Mouse (Mus musculus): ENCODE data around the gene Uqcr10. TPM values are rescaled to one million over a fixed set of nuclear protein-coding genes. Genes with fewer than 3 reads are reported as not detected.

Gene Uqcr10
- polyA plus RNA-seq, 1 experiment = 2,120 TPM

- 36% methylated on average over 5 of the region's 5 CpGs for WGBS
- DNase-seq = no peak
- TF ChIP-seq POLR2A (IDR thresholded peaks at IDR 0.05; ENCODE audit: low read depth, low read length) = no peak
- TF ChIP-seq CTCF (conservative IDR thresholded peaks at IDR 0.05; ENCODE audit: insufficient read depth, insufficient read length, low read depth, low read length) = no peak
Observed at GRCm38 (mm10) chr11:4740785-4741184, 36.6 kb upstream of the Uqcr10 start.

GRCm38 (mm10) chr11:4738719-4739118 lies 34.6 kb upstream of the Uqcr10 start:
- Histone ChIP-seq H3K27me3 (replicated peaks; ENCODE audit: control insufficient read depth, insufficient read depth, low read length) (no peaks in the 10 kb centered on the region), H3K4me3 (ENCODE audit: insufficient read depth, low read depth, low read length) (no peak overlapping the region), H3K36me3 (ENCODE audit: control insufficient read depth, insufficient read depth, low read length) (no peaks in the 10 kb centered on the region), H3K4me1 (ENCODE audit: control insufficient read depth, insufficient read depth, low read length) (no peaks in the 10 kb centered on the region), H3K27ac (ENCODE audit: insufficient read depth, low read depth, low read length) (no peak overlapping the region)
- DNase-seq = no peak
- WGBS = 94% methylated on average over 16 of the region's 16 CpGs
- no peak for TF ChIP-seq CTCF (conservative IDR thresholded peaks at IDR 0.05; ENCODE audit: insufficient read depth, insufficient read length, low read depth, low read length)
- no peak for TF ChIP-seq POLR2A (IDR thresholded peaks at IDR 0.05; ENCODE audit: low read depth, low read length)

More at GRCm38 (mm10) chr11:4740785-4741184, 36.6 kb upstream of the Uqcr10 start:
- Histone ChIP-seq H3K4me1 (ENCODE audit: control insufficient read depth, insufficient read depth, low read length) (no peaks in the 10 kb centered on the region), H3K27me3 (replicated peaks; ENCODE audit: control insufficient read depth, insufficient read depth, low read length) (0 out of 2 replicates have a peak, but pooled peaks cover under 1% of the 10 kb centered on the region), H3K27ac (ENCODE audit: insufficient read depth, low read depth, low read length) (no peak overlapping the region), H3K4me3 (ENCODE audit: insufficient read depth, low read depth, low read length) (no peak overlapping the region), H3K36me3 (ENCODE audit: control insufficient read depth, insufficient read depth, low read length) (no peaks in the 10 kb centered on the region)

- WGBS = 87% methylated on average over 10 of the region's 10 CpGs
- no peak for TF ChIP-seq CTCF (conservative IDR thresholded peaks at IDR 0.05; ENCODE audit: insufficient read depth, insufficient read length, low read depth, low read length)
- TF ChIP-seq POLR2A (IDR thresholded peaks at IDR 0.05; ENCODE audit: low read depth, low read length) = no peak
- Histone ChIP-seq H3K4me1 (ENCODE audit: control insufficient read depth, insufficient read depth, low read length) (no peaks in the 10 kb centered on the region), H3K4me3 (ENCODE audit: insufficient read depth, low read depth, low read length) (no peak overlapping the region), H3K27ac (ENCODE audit: insufficient read depth, low read depth, low read length) (no peak overlapping the region), H3K27me3 (replicated peaks; ENCODE audit: control insufficient read depth, insufficient read depth, low read length) (no peaks in the 10 kb centered on the region), H3K36me3 (ENCODE audit: control insufficient read depth, insufficient read depth, low read length) (no peaks in the 10 kb centered on the region)
- DNase-seq = no peak
Observed at GRCm38 (mm10) chr11:4737682-4738081, 33.5 kb upstream of the Uqcr10 start.

GRCm38 (mm10) chr11:4736355-4736754 lies 32.2 kb upstream of the Uqcr10 start:
- no peak for TF ChIP-seq POLR2A (IDR thresholded peaks at IDR 0.05; ENCODE audit: low read depth, low read length)
- no peak for TF ChIP-seq CTCF (conservative IDR thresholded peaks at IDR 0.05; ENCODE audit: insufficient read depth, insufficient read length, low read depth, low read length)
- Histone ChIP-seq H3K4me3 (ENCODE audit: insufficient read depth, low read depth, low read length) (no peak overlapping the region), H3K27me3 (replicated peaks; ENCODE audit: control insufficient read depth, insufficient read depth, low read length) (no peaks in the 10 kb centered on the region), H3K36me3 (ENCODE audit: control insufficient read depth, insufficient read depth, low read length) (no peaks in the 10 kb centered on the region), H3K4me1 (ENCODE audit: control insufficient read depth, insufficient read depth, low read length) (no peaks in the 10 kb centered on the region), H3K27ac (ENCODE audit: insufficient read depth, low read depth, low read length) (no peak overlapping the region)
- 66% methylated on average over 6 of the region's 6 CpGs for WGBS
- DNase-seq = no peak

DNA sequence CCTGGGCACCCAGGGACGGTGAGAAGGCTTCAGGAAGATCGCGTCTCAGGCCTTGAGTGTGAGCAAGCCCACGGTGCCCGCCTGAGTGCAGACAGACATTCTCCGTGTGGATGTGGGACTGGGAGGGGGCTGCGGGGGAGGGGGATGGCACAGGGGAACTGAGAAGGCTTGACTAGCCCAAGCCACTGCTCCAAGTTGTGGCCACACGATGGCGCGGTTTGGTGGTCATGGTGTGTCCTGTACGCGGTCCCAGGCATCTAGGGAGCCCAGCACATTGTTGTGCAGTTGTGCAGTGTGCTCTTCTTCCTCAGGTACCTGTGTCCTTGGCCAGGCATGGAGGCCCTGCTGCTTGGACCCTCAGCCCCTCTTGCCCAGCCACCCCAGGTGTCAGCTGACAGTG lies 30.0 kb upstream of the Uqcr10 start:
- DNase-seq = no peak
- Histone ChIP-seq H3K4me3 (ENCODE audit: insufficient read depth, low read depth, low read length) (no peak overlapping the region), H3K4me1 (ENCODE audit: control insufficient read depth, insufficient read depth, low read length) (no peaks in the 10 kb centered on the region), H3K27ac (ENCODE audit: insufficient read depth, low read depth, low read length) (no peak overlapping the region), H3K36me3 (ENCODE audit: control insufficient read depth, insufficient read depth, low read length) (no peaks in the 10 kb centered on the region), H3K27me3 (replicated peaks; ENCODE audit: control insufficient read depth, insufficient read depth, low read length) (no peaks in the 10 kb centered on the region)
- TF ChIP-seq CTCF (conservative IDR thresholded peaks at IDR 0.05; ENCODE audit: insufficient read depth, insufficient read length, low read depth, low read length) (no peak), POLR2A (IDR thresholded peaks at IDR 0.05; ENCODE audit: low read depth, low read length) (no peak)
- 58% methylated on average over 12 of the region's 12 CpGs for WGBS

DNA sequence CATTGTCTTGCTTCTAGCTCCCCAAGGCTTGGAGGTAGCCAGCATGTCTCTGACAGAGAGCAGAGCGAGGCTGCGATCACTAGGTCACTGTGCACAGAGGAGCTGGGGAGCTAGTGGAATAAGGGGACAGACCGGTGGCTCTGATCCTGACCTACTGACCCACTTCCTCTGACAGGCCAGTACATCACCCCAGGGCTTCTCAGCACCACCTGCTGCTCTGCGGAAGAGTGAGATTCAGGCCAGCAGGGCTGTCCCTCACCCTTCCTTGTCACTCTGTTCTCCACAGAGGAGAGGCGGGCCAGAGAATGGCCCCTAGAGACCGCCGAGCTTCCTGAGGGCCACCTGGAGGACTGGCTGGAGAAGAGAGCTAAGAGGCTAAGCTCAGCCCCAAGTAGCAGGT lies 27.6 kb upstream of the Uqcr10 start:
- TF ChIP-seq POLR2A (IDR thresholded peaks at IDR 0.05; ENCODE audit: low read depth, low read length) (no peak), CTCF (conservative IDR thresholded peaks at IDR 0.05; ENCODE audit: insufficient read depth, insufficient read length, low read depth, low read length) (no peak)
- WGBS = 81% methylated on average over 7 of the region's 7 CpGs
- H3K27me3 ChIP-seq (replicated peaks; ENCODE audit: control insufficient read depth, insufficient read depth, low read length) = no peaks in the 10 kb centered on the region
- H3K27ac ChIP-seq (ENCODE audit: insufficient read depth, low read depth, low read length) = no peak overlapping the region
- H3K36me3 ChIP-seq (ENCODE audit: control insufficient read depth, insufficient read depth, low read length) = no peaks in the 10 kb centered on the region
- no peaks in the 10 kb centered on the region for H3K4me1 ChIP-seq (ENCODE audit: control insufficient read depth, insufficient read depth, low read length)
- DNase-seq = no peak
- H3K4me3 ChIP-seq (ENCODE audit: insufficient read depth, low read depth, low read length) = no peak overlapping the region

DNA sequence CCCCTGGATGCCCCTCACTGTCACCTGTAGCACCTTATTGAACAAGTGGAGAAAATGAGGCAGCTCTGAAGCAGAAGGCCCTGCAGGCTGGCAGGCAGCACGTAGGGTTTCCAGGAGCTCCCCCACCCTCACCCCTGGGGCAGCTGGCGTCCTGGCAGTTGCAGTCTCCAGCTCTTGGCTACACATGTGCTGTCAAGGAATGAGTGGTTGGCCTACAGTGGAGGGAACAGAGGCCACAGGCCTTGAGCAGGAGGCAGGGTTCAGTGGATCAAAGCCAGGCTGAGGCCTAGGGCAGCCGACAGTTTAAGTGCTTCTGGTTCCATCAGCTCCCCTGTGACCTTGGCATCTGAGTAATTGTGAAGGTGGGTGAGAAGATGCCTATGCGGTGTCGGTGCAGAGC lies 26.8 kb upstream of the Uqcr10 start:
- Histone ChIP-seq H3K36me3 (ENCODE audit: control insufficient read depth, insufficient read depth, low read length) (no peaks in the 10 kb centered on the region), H3K27ac (ENCODE audit: insufficient read depth, low read depth, low read length) (no peak overlapping the region), H3K4me3 (ENCODE audit: insufficient read depth, low read depth, low read length) (no peak overlapping the region), H3K4me1 (ENCODE audit: control insufficient read depth, insufficient read depth, low read length) (no peaks in the 10 kb centered on the region), H3K27me3 (replicated peaks; ENCODE audit: control insufficient read depth, insufficient read depth, low read length) (no peaks in the 10 kb centered on the region)
- no peak for DNase-seq
- 84% methylated on average over 5 of the region's 5 CpGs for WGBS
- TF ChIP-seq CTCF (conservative IDR thresholded peaks at IDR 0.05; ENCODE audit: insufficient read depth, insufficient read length, low read depth, low read length) = no peak
- TF ChIP-seq POLR2A (IDR thresholded peaks at IDR 0.05; ENCODE audit: low read depth, low read length) = no peak

DNA sequence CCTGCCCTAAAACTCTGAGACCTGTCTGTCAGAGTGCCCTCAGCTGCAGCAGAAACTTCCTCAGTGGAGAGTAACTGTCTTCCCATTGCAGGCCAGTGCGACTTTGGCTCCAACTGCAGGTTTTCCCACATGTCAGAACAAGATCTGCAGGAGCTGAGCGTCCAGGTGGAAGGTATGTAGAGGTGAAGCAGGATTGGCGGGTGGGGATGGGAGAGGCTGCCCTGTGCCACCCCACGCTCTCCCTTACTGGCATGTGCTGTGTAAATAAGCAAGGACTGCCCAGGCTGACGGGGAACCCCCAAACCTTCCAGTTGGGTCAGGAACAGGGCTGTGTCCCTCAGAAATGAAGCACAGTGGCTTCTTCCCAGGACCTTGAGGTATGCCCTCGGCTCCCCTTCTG lies 26.0 kb upstream of the Uqcr10 start:
- WGBS = 75% methylated on average over 6 of the region's 6 CpGs
- H3K27me3 ChIP-seq (replicated peaks; ENCODE audit: control insufficient read depth, insufficient read depth, low read length) = no peaks in the 10 kb centered on the region
- TF ChIP-seq CTCF (conservative IDR thresholded peaks at IDR 0.05; ENCODE audit: insufficient read depth, insufficient read length, low read depth, low read length) (no peak), POLR2A (IDR thresholded peaks at IDR 0.05; ENCODE audit: low read depth, low read length) (no peak)
- no peaks in the 10 kb centered on the region for H3K36me3 ChIP-seq (ENCODE audit: control insufficient read depth, insufficient read depth, low read length)
- no peak overlapping the region for H3K4me3 ChIP-seq (ENCODE audit: insufficient read depth, low read depth, low read length)
- no peak overlapping the region for H3K27ac ChIP-seq (ENCODE audit: insufficient read depth, low read depth, low read length)
- no peaks in the 10 kb centered on the region for H3K4me1 ChIP-seq (ENCODE audit: control insufficient read depth, insufficient read depth, low read length)
- no peak for DNase-seq

Data from kidney, adult 2 months (tissue).